Mouse (Mus musculus): Measurements from ENCODE around the gene Hpn. TPM values are rescaled to one million over a fixed set of nuclear protein-coding genes. Genes with fewer than 3 reads are reported as not detected.

Hpn gene
- polyA plus RNA-seq, 1 experiment, result 2.7 TPM

DNA sequence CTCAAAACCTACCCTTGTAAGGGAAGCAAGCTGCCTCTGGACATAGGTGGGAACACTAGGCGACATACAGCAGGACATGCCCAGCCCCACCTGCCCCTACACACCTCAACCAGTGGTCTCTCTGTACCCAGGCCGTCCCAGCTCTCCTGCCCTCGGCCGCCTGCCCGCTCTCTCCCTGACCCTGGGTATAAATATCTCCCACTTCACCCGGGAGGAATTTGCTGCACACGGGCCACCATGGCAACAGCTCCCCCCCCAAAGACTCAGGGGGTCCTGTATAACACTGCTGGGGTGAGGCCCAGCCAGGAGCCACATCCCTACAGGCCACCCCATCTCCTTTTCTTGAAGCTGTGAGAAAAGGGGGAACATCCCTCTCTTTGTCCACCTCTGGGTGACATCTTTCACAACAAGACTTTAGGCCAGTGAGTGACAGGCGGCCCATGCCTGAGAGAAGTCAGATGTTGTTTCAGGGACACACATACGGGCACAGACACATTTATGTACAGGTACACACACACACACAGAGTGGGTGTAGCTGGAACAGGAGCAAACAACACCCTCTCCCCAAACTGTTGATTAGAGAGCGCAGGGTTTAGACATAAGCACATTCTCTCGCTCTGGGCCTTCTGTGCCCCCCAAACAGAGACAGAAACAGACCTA is 60.3 kb downstream of the Hpn start:
- no peak for DNase-seq (ENCODE audit: low spot score)

DNA sequence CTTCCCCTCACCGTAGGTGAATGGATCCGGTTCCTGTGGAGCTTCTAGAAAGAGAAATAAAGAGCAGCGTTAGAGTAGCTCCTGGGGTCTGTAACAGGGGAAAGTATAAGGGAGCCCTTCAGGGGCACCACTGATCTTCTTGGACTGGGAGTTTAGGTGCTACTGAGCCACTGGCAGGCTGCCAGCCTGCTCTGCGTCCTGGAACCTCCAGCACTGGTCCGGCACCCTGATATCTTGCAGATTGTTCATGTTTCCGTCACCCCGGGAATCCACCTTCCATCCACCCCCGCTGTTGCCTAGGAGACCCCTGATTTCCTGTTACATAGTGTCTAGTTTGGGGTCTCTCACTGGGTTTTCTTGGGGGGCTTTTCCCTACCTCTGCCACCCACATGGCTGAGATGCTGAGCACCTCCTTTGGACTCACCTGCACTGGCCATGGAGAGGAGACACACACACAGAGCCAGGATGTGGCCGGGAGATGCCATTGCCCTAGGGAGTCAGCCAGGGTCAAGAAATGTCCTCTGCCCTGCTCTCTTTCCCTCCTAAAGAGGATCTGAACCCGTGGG is 61.1 kb downstream of the Hpn start:
- no peak for DNase-seq (ENCODE audit: low spot score)

DNA sequence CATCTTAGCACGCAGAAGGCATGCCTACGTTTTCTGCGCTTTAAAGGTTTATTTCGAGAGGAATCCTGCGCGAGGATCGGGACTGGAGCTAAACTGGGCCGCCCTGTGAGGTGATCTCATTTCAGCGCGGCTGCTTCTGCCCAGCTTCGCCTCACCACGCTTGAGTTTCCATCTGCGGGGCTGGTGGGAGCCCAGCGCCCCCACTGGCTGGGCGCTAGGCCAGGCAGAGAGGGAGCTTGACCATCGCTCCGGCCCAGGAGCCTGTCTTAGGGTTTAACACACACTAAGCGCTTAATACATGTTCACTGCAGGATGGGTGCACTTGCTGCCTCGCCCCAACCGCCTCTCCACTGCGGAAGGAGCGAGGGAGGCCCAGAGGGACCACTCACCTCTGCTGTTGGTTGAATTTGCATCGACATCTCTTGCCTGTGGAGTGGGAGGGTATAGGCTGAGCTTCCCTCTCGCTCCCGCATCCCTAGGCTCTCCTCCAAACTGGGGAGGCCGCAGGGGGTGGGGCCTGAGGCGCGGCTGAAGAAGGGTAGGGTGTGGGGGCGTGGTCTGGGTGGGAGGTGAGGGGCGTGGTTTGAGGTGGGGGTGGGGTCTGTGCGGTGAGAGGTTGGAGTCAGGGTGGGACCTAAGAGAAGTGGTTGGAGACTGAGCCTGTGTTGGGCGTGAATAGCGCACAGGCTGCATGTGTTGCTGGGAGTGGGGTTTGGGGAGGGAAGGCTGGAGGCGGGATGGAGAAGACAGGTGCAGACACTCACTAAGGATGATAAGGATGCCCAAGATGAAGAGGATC is 62.3 kb downstream of the Hpn start:
- DNase-seq (ENCODE audit: low spot score), result no peak

DNA sequence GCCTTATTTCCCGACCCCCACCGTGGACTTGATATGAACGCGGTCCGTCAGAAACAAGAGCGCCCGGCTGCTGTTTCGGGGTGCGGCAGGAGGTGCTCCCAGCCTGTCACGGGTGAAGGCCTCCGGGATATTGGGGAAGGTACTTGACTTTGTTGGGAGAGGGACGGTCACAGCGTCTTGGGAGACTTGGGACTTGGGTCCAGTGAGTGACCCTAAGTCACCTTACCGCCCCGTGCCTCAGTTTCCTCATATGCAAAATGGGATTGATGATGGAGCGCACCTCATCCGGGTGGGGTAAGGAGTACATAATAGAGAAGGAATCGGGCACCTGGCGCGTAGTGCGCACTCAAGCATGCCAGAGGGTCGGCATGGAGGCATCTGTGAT is 62.8 kb downstream of the Hpn start:
- DNase-seq (ENCODE audit: low spot score), result no peak

DNA sequence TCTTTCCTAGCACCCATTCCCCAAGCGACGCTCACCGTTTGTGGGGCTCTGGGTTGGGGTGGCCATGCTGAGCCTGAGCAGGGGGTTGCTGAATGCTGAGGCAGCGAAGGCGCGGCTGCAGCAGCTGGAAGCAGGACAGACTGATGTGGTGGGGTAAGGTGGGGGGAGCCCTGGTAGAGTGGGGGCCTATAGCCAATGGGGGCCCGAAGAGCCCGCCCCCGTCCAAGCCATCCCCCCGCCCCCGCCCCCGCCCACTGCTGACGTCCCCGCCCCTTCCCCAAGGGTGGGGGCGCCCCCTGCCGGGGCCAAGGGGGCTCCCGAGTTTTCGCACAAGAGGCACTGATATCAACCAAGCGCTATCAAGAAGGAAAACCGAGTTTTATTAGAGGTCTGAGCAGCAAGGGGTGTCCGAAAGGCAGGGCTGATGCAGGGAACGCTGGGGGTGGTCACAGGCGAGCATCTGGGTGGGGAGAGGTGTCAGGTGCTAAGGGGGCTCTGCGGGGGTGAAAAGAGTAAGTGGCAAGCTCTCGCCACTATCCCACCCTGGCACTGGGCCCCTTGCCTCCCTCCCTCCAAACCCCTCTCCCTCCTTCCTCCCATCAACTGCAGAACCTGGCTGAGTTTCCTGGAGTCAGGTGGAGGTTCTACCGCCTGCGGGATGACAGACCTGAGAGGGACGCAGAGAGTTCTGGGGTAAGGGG is 63.6 kb downstream of the Hpn start, which contains the start of gene Fxyd7:
Gene Fxyd7, minus strand, starts transcription at position 147 of the 701 bp plus-strand sequence.
- no peak for DNase-seq (ENCODE audit: low spot score)

DNA sequence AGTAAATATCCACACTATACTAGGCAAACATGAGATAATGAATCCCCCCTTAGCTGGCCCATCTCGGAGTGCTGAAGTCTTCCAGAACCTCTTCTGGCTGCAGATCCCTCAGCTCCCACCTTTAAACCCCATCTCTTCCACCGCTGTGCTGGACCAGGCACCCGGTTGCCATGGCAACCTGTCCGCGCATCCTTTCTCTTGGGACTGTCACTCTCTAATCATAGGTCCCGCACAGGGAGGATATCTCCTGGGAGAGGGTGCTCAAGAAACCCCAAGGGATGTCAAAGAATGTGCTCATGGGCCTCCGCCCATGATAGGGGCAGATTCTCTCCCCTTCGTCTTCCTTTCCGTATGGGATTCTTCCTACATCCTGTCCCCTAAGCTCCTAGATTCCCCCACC is 64.2 kb downstream of the Hpn start:
- DNase-seq (ENCODE audit: low spot score), result no peak

DNA sequence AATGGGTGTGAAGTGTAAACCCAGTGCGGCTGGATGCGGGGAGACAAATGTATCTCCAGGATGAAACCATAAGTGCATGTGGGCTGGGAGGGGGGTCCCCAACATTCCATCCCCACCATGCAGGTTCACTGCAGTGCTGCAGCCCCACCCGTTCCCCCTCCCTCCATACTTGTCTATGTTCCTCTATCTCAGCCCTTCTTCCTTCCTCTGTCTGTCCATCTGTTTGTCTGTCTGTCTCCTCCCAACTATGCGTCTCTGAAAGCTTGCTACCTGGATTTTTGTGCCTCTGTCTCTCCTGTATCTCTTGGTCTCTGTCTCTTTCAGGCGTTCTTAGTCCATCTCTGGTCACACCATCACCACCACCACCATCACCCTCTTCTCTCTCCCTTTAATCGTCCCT is 64.6 kb downstream of the Hpn start:
- no peak for DNase-seq (ENCODE audit: low spot score)

DNA sequence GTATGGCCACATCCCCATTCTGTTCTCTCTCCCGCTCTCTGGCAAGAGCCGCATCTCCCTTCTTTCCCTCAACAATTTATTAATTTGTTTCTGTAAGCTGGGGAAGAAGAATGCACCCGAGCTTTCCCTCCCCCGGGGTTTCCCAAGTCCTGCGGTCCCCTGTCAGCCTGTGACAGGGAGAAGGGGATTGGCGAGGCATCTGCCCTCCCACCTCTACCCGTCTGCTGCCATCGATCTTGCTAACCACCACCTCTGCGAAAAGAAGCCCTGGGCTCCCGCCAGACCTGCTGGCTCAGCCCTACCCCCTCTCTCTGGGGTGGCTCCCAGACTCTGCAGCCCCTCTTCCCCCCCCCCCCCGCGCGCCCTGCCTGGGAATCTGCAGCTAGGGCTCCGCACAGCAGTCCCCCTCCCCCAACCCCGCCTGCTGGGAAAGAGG is 65.2 kb downstream of the Hpn start:
- DNase-seq (ENCODE audit: low spot score), result no peak

DNA sequence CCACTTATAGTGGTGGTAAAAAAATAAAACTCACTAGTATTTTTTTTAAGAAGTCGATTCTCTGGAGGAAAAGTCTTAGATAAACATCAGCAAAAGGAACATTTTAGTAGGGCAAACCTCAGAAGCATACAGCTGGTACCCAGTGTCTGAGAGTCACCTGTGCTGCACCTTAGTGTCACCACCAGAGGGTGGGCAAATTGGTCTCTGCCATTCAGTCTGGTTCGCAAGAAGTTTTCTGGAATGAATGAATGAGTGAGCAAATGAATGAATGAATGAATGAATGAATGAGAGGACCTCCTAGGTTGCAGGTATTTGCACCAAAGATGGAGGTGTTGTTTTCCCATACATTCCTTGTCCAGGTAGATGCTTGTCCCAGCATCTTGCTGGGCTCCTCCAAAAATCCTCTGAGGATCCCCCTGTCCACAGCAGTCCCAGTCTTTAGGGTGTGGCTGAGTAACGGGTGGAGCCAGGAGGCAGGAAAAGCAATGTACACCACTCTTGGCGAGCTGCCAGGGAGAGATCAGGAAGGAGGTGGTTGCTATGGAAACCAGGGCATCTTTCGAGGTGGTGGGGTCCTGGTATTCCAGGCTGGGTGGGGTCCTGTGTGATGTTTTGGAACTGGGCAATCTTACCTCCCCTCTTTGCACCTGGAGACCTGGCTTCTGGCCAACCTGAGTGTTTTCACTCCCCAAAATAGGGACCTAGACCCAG is 65.8 kb downstream of the Hpn start:
- no peak for DNase-seq (ENCODE audit: low spot score)

Other genes with a start within 250 kb of the Hpn start
- gene Cd22, start 234.9 kb downstream of the Hpn start, polyA plus RNA-seq (2012; rRNA removed), result 0.49 and 0.58 TPM in 2 replicates
- gene Mag, start 200.4 kb downstream of the Hpn start, polyA plus RNA-seq (2012; rRNA removed), result 0.81 and 1.1 TPM in 2 replicates
- not detected in 2 replicates for gene Hamp2, start 190.6 kb downstream of the Hpn start, polyA plus RNA-seq (2012; rRNA removed)
- gene Hamp, start 171.3 kb downstream of the Hpn start, polyA plus RNA-seq (2012; rRNA removed), result not detected in 2 replicates
- 109 and 118 TPM in 2 replicates for gene Usf2, start 158.5 kb downstream of the Hpn start, polyA plus RNA-seq (2012; rRNA removed)
- gene Lsr, start 141.8 kb downstream of the Hpn start, polyA plus RNA-seq (2012; rRNA removed), result 38.0 and 38.9 TPM in 2 replicates
- 4.9 and 7.7 TPM in 2 replicates for gene Fam187b, start 141.5 kb downstream of the Hpn start, polyA plus RNA-seq (2012; rRNA removed)
- gene Fxyd5, start 72.8 kb downstream of the Hpn start, polyA plus RNA-seq (2012; rRNA removed), result 103 and 107 TPM in 2 replicates
- gene Fxyd7, start 63.8 kb downstream of the Hpn start, polyA plus RNA-seq (2012; rRNA removed), result 7.4 and 10.7 TPM in 2 replicates
- 494 and 552 TPM in 2 replicates for gene Fxyd1, start 58.1 kb downstream of the Hpn start, polyA plus RNA-seq (2012; rRNA removed)
- gene Lgi4, start 55.9 kb downstream of the Hpn start, polyA plus RNA-seq (2012; rRNA removed), result 16.0 and 17.8 TPM in 2 replicates
- gene Fxyd3, start 38.6 kb downstream of the Hpn start, polyA plus RNA-seq (2012; rRNA removed), result 445 and 558 TPM in 2 replicates
- 49.1 and 54.5 TPM in 2 replicates for gene Scn1b, start 11.7 kb upstream of the Hpn start, polyA plus RNA-seq (2012; rRNA removed)
- 49.4 and 60.1 TPM in 2 replicates for gene Gramd1a, start 40.6 kb upstream of the Hpn start, polyA plus RNA-seq (2012; rRNA removed)
- not detected in 2 replicates for gene Scgb2b2, start 175.2 kb upstream of the Hpn start, polyA plus RNA-seq (2012; rRNA removed)
- not detected in 2 replicates for gene Scgb1b2, start 176.5 kb upstream of the Hpn start, polyA plus RNA-seq (2012; rRNA removed)
- gene Scgb2b3, start 246.8 kb upstream of the Hpn start, polyA plus RNA-seq (2012; rRNA removed), result not detected in 2 replicates